Mouse (Mus musculus) layer of hippocampus, adult 11-12 months (tissue): ENCODE results near the gene Lrrc59.
A peak's percentile ranks its signal among the peaks of the same experiment; 100 is the strongest.

Experiments used
- DNase-seq: peaks from one replicate; pipeline ENCODE4 v3.0.0; 2022; ENCODE audit warnings: low spot score

The Lrrc59 gene

DNA sequence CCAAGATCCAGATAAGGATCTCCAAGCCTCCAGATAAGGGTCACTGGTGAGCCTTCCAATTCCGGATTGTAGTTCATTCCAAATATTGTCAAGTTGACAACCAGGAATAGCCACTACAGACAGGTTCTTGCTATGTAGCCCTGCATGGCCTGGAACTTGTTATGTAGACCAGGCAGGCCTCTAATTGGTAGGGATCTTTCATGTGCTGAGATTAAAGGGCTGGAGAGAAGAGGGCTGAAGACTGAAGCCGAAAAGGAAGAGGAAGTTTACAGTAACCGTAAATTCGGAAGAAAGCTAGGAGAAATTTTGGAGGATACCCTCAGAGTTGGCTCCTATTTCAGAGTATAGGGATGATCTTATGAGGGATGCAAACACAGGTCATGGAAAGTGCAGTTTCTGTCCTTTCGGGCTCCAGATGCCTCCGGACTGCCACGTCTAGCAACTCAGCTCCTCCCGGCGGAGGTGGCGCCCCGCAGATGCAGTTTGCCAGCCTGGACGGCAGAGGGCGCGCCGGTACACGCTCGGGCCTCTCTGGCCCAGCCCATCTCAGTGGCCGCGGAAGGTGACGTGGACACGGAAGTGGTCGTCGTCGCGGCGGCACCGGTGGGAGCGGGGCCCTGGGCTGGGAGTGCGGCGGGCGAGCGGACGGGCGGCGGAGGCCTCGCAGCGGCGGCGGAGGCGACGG is at the start of gene Lrrc59:
Lrrc59 (plus strand) TSS at position 569 of the 685 bp plus-strand sequence.
- DNase-seq: peak; percentile 95

DNA sequence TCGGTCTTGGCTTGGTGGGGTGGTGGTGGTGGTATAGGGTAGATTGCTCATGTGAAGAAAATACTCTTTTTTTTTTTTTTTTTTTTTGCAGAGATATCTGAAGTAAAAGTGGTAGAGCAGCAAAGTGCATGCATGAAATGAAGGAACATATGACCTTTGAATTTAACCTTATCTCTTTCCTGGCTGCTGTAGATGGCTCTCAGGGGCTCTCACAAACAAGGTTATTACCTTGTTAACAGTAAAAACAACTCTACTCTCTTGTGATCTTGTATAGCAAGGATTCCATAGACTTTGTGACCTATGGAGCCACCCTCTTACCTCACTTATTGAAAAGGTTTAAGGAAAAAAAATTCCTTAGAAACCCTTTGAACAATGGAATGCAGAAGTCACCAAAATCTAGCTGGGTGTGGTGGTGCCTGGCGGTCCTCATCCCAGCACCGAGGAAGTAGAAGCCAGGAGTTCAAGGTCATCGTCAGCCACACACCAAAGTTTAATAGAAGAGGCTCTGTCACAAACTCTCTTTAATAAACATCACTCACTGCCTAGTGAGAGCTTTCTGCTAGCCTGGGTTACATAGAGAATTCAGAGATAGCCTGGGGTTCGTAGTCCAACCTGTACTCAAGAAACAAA is 49.3 kb upstream of the Lrrc59 start:
- no peak for DNase-seq

DNA sequence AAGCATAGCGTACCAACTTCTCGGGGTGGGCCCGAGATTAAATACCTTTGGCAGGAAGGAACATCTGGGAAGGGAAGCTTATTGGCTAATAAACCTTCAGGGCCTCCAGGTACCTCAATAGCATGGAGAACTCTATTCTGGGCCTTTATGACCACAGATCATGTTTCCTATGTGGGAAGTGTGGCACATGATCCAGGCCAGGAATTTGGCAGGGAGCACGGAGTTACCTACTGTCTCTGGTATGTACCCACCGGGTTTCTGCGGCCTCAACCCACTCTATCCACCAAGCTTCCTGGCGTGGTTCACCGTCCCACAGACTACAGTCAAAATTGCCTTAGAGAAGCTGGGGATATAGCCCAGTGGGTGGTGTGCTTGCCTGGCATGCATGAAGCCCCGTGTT is 44.5 kb upstream of the Lrrc59 start:
- DNase-seq: no peak

DNA sequence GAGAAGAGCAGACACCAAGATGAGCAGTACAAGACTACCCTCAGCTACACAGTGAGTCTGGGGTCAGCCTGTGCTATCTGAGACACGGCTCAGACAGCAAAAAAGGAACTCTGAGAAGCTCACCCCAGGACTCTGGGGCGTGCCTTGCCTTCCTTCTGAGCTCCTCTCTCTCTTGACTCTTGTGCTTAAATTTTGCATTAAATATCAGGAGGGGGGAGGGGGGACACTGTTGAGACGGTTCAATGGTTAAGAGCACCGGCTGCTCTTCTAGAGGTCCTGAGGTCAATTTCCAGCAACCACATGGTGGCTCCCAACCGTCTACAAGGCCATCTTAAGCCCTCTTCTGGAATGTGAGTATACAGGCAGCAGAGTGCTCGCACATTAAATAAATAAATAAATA is 42.1 kb upstream of the Lrrc59 start:
- DNase-seq: no peak

DNA sequence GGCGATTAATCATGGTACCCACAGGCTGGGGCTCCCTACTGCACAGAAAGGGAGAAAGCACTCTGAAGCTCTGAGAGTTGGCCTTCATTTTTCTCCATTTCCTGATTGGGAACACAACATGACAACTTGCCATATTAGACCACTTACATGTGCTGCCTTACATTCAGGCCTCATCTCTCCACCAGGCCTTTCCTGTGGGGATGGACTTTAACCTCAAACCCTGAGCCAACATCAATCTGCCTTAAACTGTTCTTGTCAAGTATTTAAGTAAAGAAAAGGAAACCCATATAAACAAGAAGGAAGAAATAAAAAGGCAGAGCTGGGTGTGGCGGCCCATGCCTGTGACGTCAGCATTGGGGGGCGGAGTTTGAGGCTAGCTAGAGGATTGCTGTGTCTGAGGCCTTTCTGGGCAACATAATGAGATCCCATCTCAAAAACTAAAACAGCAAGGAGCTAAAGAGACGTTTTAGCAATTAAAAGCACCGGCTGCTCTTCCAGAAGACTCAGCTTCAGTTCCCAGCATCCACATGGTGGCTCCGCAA is 33.2 kb upstream of the Lrrc59 start:
- DNase-seq: no peak

DNA sequence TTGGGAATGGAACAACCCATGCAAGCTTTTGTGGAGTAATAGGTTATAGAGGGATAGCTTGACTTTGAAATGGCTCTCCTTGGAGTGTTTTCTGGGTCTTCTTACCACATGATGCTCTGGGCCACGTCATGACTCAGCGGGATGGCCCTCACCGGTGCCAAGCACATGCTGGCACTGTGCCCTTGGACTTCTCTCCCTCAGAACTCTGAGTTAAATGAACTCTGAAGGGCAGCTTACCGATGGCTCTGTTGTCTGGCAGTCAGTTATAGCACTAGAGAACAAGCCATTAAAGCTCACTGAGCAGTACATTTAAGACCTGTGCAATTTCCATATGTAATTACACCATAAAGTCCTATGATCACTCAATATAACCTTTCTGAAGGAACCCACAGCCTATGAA is 32.2 kb upstream of the Lrrc59 start:
- no peak for DNase-seq

DNA sequence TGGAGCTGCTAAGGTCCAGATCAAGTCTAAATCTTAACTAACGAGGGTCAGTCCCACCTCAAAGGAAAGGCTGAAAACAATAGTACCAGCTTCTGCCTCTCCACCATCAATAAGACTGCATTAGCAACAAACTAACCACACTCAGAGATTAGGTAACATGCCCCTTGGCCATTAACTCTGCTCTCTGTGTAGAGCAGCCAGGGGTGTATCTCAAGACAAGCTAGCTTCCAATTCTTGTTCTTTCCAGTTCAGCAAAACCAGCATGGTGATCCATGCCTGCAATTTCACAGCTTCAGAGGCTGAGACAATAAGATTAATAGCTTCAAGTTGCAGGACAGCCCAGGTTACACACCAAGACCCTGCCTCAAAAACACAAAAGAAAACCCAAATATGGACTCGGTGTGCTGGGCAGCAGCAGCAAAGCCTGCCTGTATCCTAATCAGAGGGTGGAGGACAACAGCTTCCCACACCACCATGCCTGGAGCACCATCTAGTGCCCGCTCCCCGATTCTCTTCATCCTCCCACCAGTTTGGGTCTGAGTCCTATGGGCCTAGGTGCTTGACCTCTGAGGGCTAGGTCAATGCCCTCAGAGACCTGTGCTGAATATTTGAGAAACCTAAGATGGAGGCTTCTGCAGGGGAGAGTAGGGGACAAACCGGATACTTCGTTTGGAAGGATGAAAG is 31.0 kb upstream of the Lrrc59 start:
- no peak for DNase-seq

DNA sequence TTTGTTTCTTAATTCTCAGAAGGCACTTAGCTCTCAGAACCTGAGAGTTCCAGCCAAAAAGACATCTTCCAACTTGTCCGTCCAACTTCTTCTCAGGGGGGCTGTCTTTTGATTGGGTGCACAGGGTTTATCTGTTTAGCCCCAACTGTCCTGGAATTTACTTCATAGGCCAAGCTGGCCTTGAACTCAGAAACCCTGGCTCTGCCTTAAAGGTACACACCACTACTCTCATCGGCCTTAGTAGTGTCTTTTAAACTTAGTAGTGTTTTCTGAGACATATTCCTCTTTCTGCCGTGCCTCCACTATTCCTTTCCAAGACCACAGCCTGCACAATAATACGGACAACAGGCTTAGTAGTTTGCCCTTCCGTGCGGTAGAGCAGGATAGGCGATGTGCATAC is 29.1 kb upstream of the Lrrc59 start:
- no peak for DNase-seq

DNA sequence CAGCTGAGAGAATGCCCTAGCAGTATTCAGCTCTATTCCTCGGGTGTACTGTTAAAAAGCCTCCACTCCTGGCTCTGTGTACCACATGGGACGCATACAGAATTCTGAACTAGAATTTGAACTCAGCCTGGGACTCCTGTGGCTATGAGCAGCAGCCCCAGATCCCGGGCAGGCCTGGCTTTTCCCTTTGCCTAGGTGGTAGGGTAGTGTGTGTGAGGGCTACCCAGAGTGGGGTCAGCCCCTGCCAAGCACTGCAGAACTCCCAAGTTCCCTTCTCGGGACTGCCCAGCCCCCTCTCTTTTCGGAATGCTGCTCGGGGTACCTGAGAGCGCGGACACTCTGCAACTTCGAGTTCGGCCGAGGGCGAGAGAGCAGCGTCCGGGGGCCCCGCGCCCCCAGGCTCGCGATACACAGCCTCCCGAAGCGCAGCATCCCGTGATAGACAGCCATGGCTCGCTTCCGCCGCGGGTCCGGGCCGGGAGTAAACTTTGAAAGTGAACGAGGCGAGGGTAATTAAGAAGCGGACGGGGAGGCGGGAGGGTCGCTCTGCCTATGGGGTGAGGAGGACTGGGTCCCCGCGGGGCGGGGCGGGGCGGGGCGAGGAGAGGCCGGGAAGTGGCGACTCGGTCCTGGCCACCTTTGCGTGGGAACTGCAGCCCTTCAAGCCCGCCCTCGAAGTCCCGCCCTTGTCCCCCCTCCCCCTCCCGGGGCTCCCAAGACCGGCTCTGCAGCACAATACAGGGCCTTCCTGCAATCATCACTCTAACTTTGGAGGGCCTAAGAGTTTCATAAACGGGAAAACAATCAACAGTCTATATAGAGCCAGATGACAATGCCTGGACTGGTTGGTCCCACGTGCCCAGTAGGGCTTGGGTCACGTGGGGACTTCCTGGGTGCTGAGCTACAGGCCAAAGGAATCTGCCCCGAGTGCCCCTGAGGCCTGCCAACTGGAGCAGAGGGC is 28.0 kb upstream of the Lrrc59 start, which contains the start of gene Acsf2:
Acsf2 (minus strand) TSS at position 551 of the 961 bp plus-strand sequence.
- peak; percentile 54 for DNase-seq

DNA sequence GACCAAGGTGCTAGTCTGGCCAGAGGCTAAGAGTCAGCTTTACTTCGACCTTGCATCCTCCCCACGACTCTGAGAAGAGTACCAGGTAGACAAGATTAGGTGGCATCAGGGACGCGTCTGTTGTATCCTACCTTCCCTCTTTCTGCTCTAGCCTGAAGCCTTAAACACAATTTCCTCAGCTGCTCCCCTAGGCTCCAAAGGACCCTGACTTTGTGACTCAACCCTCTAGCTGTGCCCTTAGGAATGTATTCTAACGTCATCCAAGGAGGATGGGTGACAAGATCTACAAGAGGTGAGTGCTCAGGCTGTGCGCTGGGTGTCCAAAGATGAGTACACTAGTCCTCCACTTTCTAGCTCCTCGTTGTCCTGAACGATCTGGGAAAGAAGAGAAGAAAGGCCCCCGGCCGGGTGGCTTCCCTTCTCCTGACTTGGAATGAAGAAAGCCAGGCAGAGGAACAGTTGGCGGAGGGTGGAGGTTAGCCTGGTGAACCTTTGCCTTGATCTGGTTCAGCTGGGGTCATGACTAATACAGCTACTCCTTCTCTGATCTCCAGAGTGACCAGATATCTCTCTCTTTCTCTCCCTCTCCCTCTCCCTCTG is 27.1 kb upstream of the Lrrc59 start:
- DNase-seq: no peak

DNA sequence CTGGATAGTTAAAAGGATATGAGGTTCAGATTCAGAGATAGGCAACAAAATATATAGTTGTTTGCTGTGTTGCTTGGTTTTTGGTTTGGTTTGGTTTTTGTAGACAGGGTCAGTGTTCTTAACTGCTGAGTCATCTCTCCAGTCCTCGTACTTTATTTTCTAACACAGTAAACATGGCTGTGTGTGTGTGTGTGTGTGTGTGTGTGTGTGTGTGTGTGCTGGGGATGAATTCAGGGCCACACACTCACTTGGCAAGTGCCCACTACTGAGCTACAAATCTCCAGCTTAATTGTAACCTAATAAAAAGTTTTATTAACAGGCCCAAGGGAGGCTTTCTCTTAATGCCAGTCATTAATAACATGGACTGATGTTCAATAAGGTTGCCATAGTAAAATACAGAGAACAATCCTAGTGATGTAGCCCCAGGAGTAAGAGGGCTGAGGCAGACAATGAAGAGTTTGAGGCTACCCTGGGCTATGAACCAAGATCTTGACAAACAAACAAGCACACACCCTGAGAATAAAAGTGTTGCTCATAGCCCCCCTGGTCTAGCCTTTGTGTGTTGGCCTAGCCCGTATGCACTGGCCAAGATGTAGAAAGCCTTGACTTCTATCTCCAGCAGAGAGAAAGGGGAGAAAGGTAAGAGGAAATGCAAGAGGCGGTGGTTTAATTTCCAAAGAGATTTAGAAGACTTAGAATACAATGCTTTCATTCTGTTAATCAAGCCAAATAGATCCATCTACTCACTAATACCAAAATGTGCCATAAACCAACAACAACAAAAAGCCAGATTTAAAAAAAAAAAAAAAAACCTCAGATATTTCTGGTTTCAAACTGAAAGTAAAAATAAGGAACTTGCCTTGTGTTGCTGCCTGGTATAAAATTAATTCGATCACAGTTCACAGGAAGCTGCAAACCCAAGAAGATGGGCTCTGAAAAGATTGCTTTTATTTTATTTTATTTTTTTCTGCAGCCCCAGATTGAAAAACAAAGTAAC is 18.5 kb upstream of the Lrrc59 start:
- DNase-seq: no peak

DNA sequence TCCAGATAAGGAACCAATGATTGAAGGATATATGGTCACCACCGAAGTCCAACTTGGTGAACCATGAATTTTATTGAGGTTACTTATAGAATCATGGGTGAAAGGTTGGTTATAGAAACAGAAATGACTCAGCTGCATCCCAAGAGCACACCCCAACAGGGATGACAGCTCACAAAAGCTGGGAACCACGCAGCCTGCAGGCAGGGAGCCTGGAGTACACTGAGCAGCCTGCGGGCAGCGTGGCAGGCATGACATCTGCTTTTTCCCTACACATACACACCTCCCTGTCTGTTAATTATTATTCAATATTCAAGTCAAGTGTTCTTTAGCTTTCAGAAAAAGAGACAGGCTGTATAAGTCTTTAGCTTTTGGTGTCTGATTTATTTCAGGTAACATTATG is 15.0 kb upstream of the Lrrc59 start:
- no peak for DNase-seq

DNA sequence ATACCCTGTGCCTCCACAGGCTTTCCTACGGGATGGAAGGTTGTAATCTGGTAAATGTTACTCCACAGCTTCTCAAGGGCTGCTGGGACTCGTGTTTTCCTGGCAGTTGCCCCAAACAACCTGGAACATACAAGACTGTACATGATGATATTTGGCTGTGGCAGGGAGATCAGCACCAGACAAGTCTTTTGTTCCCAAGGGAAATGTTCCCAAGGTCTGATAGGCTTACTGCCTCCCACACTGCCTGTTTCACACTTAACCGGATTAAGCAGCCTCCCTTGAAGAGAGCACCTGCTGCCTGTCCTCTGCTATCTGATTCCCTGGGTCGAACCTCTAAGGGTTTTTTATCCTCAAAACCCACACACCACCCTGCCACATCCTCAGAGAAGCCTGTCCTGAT is 14.1 kb upstream of the Lrrc59 start:
- DNase-seq: no peak

DNA sequence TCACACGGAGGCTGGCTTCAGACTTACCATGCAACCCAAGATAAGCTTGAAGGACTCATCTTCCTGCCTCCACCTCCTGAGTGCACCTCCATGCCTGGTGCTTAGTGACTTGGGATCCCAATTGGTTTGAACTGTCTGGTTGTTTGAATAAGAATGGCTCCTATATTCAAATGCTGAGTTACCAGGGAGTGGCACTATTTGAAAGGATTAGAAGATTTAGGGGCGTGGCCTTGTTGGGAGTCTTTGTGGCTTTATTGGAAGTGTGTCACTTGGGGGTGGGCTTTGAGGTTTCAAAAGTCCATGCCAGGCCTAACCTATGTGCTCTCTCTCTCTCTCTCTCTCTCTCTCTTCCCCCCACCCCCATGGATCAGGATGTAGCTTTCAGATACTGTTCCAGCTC is 11.9 kb upstream of the Lrrc59 start:
- no peak for DNase-seq

DNA sequence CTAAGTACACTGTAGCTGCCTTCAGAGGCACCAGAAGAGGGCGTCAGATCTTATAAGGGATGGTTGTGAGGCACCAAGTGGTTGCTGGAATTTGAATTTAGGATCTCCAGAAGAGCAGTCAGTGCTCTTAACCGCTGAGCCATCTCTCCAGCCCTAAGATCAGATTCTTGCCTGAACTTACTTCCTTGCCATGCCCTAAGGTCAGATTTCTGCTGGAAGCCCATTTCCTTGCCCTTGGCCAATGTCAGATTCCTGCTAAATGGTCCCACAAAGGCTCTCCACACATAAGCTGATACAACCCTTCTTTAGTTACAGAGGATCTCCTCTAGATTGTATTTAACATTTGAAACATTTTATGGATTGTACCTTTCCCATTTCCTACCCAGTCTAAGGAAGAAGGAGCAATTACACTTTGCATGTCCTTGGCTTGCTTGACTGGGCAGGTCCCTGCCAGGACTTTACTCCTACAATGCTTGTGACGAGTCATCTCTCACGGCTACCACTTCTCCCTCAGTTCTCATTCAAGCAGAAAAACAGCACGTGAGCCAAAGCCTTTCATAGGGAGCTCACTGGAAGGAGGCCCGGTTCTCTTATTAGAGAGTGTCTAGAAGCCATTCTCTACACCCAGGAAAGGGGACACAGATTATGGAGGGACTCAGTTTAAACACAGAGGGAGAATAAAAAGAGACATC is 8.7 kb upstream of the Lrrc59 start:
- DNase-seq: no peak

DNA sequence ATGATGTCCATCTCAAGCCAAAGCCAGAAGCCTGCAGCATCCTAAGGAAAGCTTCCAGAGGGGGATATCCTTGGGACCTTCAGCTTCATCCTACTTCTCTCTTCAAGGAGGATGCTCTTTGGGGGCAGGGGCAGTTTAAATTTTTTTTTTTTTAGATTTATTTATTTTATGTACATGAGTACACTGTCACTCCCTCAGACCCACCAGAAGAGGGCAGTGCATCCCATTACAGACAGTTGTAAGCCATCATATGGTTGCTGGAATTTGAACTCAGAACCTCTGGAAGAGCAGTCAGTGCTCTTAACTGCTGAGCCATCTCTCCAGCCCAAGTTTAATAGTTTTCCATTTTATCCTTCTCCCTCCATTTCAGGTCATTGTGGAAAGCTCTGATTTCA is 8.1 kb upstream of the Lrrc59 start:
- no peak for DNase-seq

DNA sequence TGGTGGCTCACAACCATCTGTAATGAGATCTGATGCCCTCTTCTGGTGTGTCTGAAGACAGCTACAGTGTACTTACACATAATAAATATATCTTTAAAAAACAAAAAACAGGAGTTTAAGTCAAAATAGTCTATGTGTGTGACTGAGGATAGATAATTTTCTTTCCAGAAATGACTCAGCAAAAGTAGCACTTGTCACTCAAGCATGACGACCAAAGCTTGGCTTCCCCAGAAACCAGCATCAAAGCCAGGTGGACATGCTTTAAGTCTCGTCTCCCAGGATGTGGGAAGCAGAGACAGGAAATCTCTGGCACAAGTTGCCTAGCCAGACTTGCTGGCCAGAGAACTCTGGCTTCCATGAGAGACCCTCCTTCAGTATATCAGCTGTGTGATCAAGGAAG is 7.4 kb upstream of the Lrrc59 start:
- no peak for DNase-seq

DNA sequence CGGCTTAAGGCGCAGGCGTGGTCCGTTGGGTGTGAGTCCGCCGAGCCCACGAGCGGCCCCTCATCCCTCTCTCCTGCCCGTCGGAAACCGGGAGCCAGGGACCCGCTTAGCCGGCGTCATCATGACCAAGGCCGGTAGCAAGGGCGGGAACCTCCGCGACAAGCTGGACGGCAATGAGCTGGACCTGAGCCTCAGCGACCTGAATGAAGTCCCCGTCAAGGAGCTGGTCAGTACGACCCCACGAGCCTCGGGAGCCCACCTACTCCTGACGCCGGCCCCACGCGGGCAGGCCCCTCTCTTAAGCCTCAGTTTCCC is 274 bp downstream of the Lrrc59 start:
- DNase-seq: no peak

DNA sequence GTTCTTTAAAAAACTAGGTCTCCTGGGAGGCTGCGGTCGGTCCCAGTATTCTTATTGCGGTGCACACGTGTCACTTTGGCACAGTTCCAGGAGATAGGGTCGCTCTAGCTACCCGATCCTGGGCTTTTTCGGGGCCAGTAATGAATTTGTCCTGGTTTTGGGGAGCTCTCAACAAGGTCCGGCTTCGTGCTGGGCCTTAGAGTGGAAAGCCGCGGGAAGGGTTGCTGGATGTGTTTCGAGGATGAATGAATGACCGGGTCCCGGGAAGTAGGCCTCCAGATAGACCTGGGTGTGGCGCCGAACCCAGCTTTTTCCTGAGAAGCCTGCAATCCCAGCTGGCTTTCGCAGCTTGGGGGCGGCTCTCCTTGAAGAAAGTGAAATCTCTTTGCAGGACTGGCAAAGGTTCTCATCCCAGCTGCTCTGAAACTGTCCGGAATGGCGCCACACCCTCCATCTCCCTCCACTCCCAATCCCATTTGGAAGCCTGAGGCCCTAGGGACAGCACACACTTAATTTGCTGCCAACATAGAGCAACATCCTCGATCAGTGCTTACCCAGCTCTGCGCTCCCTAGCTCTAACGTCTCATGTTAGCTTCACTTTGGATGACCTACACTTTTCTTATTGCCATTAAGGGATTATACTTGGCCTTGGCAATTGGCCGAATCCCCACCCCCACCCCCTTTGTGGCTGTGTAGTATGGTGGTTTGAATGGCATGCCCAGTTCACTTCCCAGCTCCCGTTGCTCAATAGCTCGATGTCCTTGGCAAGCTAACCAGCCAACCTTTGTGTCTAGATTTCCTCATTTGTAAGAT is 838 bp downstream of the Lrrc59 start:
- no peak for DNase-seq
